ENCODE assay signal across 8 mouse cellular contexts in the genomic region with DNA sequence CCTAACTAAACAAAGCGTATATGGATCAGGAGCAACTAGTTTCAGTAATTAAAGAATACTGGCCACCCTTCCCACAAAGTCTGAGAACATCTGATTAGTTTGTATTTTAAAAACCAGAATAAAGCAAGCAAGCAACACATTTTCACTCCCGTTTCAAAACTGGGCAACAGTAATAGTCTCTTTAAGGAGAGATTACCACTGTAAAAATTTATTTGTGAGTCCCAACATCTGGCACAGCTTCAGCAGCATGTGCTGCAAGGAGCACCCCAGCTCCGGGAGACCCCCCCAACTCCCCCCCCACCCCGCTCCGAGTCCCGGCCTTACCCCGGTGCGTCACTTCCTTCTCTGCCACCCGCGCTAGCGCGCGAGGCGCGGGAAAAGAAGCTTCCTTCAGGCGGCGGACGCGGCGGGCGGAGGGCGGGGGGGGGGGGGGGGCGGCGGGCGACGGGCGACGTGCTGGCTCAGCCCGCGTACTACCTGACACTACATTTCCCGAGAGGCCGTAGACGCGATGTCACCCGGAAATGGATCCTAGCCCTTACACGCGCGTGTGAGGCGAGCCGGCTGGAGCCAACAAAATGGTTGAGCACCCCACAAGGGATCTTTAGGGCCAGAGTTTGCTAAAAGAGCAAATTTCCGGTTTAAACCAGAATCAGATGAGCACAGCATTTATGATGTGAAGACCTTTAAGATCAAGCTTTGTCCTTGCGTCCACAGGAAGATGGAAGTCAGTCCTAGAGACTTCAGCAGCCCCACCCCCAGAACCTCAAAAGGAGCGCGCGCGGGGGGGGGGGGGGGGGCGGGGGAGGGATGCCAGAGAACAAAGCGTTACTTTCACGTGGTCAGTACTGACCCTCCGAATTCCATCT. TPM values are rescaled to one million over a fixed set of nuclear protein-coding genes. Genes with fewer than 3 reads are reported as not detected.
DNase-seq lines count a peak whose midpoint lies in the region; ATAC-seq and TF ChIP-seq lines count a peak whose summit lies in the region.

No protein-coding gene starts in this region.

- in situ Hi-C loops in ES-E14 (cut with MboI; ENCODE audit: low sequenced_read_pairs in 2 of 2, unreplicated experiment in 2 of 2) = no loop called here

- no peak for DNase-seq in ES-E14 (ENCODE audit: low read depth, low spot score)
- DNase-seq in cerebellum, adult 11-12 months = peak; percentile 85
- DNase-seq in heart, postnatal 36 days = peak; percentile 67 to 87
- DNase-seq in layer of hippocampus, adult 2 months (ENCODE audit: low spot score in 2 of 2) = peak; percentile 57 to 91
- DNase-seq in lung, adult 2 months = peak; percentile 65
- DNase-seq in testis, postnatal 10 days (ENCODE audit: low spot score) = peak; percentile 67

- peaks cover 7% of the 10 kb centered on the region for H3K36me3 ChIP-seq in ES-E14 (ENCODE audit: control insufficient read depth, insufficient read depth, low read length, poor library complexity, severe bottlenecking)
- no peaks in the 10 kb centered on the region; the same call in 1 of the 2 replicates for H3K36me3 ChIP-seq in forebrain, embryonic 16.5 days (ENCODE audit: control insufficient read depth, insufficient read depth)
- H3K36me3 ChIP-seq in neural tube, embryonic 15.5 days = no peaks in the 10 kb centered on the region

- H3K27ac ChIP-seq in ES-E14 (ENCODE audit: insufficient read depth, low read depth, low read length, poor library complexity, severe bottlenecking) = peak overlapping the region; percentile 82
- H3K27ac ChIP-seq in forebrain, embryonic 16.5 days (ENCODE audit: low read length) = peak overlapping the region; percentile 94
- peak overlapping the region; percentile 86 for H3K27ac ChIP-seq in layer of hippocampus, adult 2 months
- H3K27ac ChIP-seq in neural tube, embryonic 15.5 days (replicated peaks) = peak overlapping the region; percentile 89

- H3K4me1 ChIP-seq in ES-E14 (ENCODE audit: control insufficient read depth in 2 of 2, insufficient read depth in 2 of 2, low read length in 2 of 2, poor library complexity in 1 of 2) = peaks cover 0 to 3% of the 10 kb centered on the region in 2 experiments; a peak in 1 of 4 replicates
- H3K4me1 ChIP-seq in forebrain, embryonic 16.5 days (replicated peaks; ENCODE audit: control insufficient read depth, insufficient read depth, low read length) = peaks cover 11% of the 10 kb centered on the region
- H3K4me1 ChIP-seq in lung, adult 2 months (ENCODE audit: control insufficient read depth, insufficient read depth, low read length) = no peaks in the 10 kb centered on the region
- peaks cover 12% of the 10 kb centered on the region for H3K4me1 ChIP-seq in neural tube, embryonic 15.5 days

- 1% methylated on average over 28 of the region's 50 CpGs for WGBS in forebrain, embryonic 16.5 days
- under 1% methylated on average over 47 of the region's 50 CpGs for WGBS in lung, adult 2 months
- under 1% methylated on average over 34 of the region's 50 CpGs for WGBS in neural tube, embryonic 15.5 days

- H3K9me3 ChIP-seq in ES-E14 (ENCODE audit: control insufficient read depth, insufficient read depth, low read depth, low read length) = no peaks in the 10 kb centered on the region
- H3K9me3 ChIP-seq in forebrain, embryonic 16.5 days (ENCODE audit: control insufficient read depth, low read length) = no peaks in the 10 kb centered on the region
- no peaks in the 10 kb centered on the region for H3K9me3 ChIP-seq in neural tube, embryonic 15.5 days (replicated peaks)

- H3K4me3 ChIP-seq in ES-E14 (ENCODE audit: insufficient read depth in 1 of 2, low read depth in 1 of 2, low read length in 2 of 2, poor library complexity in 1 of 2, severe bottlenecking in 1 of 2) = peak overlapping the region; percentile 64 to 94
- H3K4me3 ChIP-seq in forebrain, embryonic 16.5 days (replicated peaks; ENCODE audit: low read length) = peak overlapping the region; percentile 54
- peak overlapping the region; percentile 56 for H3K4me3 ChIP-seq in layer of hippocampus, adult 2 months
- peak overlapping the region; percentile 73 for H3K4me3 ChIP-seq in lung, adult 2 months (replicated peaks; ENCODE audit: extremely low read depth, low read depth, low read length)
- H3K4me3 ChIP-seq in neural tube, embryonic 15.5 days (replicated peaks) = peak overlapping the region; percentile 44

- peak; percentile 98 for ATAC-seq in forebrain, embryonic 16.5 days
- ATAC-seq in neural tube, embryonic 15.5 days (ENCODE audit: low FRiP score) = peak; percentile 95

- intact Hi-C loops in heart, postnatal 36 days (cut with DNase I) = no loop called here

- no peak for TF ChIP-seq CTCF in layer of hippocampus, adult 2 months (conservative IDR thresholded peaks at IDR 0.05)
- TF ChIP-seq CTCF in lung, adult 2 months (IDR thresholded peaks at IDR 0.05; ENCODE audit: insufficient read depth, low read length) = no peak

- peak overlapping the region; percentile 63; the same call in 1 of the 2 replicates for H3K9ac ChIP-seq in ES-E14 (ENCODE audit: insufficient read depth, low read depth, low read length, poor library complexity, severe bottlenecking)
- peak overlapping the region; percentile 55 for H3K9ac ChIP-seq in forebrain, embryonic 16.5 days (replicated peaks; ENCODE audit: low read depth, low read length)
- peak overlapping the region; percentile 44 for H3K9ac ChIP-seq in neural tube, embryonic 15.5 days (replicated peaks)

- H3K4me2 ChIP-seq in forebrain, embryonic 16.5 days (ENCODE audit: low read length) = peak overlapping the region; percentile 54
- peak overlapping the region; percentile 60 for H3K4me2 ChIP-seq in neural tube, embryonic 15.5 days

- no peaks in the 10 kb centered on the region for H3K27me3 ChIP-seq in forebrain, embryonic 16.5 days (replicated peaks; ENCODE audit: control insufficient read depth, insufficient read depth, low read length)
- H3K27me3 ChIP-seq in neural tube, embryonic 15.5 days (replicated peaks) = no peaks in the 10 kb centered on the region

- peak; percentile 39; the same call in 1 of the 2 replicates for TF ChIP-seq POLR2A in lung, adult 2 months (IDR thresholded peaks at IDR 0.05; ENCODE audit: borderline replicate concordance, extremely low read depth, low read depth, low read length)

TF ChIP-seq in ES-E14, 5 proteins besides CTCF, POLR2A, EP300 and RAD21:
- TF ChIP-seq CHD2 (IDR thresholded peaks at IDR 0.05; ENCODE audit: low read depth, low read length) = no peak
- peak; percentile 72; the same call in 1 of the 2 replicates for TF ChIP-seq HCFC1 (IDR thresholded peaks at IDR 0.05; ENCODE audit: borderline replicate concordance, insufficient read depth, low read length)
- no peak for TF ChIP-seq ZC3H11A (IDR thresholded peaks at IDR 0.05; ENCODE audit: borderline replicate concordance, low read depth, low read length)
- no peak for TF ChIP-seq MAFK (IDR thresholded peaks at IDR 0.05; ENCODE audit: insufficient read depth, low read depth, low read length)

RNA-seq across cellular contexts. Expression of gene Zcchc13, which starts 13.6 kb away (rescaled TPM):
- not detected in 2 replicates for total RNA-seq in ES-E14 (2012; rRNA removed)
- polyA plus RNA-seq in forebrain, embryonic 16.5 days (2015; fragmentation: Nextera tagmentation; extraction: Ambion mirVana) = not detected in 2 replicates
- not detected for total RNA-seq in heart, postnatal 36 days (2021)
- not detected for total RNA-seq in layer of hippocampus, adult 2 months (2021)
- not detected in 2 replicates for polyA plus RNA-seq in lung, adult 2 months (2012; rRNA removed)
- polyA plus RNA-seq in neural tube, embryonic 15.5 days (2015; fragmentation: Nextera tagmentation; extraction: Ambion mirVana) = not detected in 2 replicates
